Mouse (Mus musculus) erythroblast, embryonic 14.5 days (primary cell): ENCODE measurements around the gene Dennd5b. TPM values are rescaled to one million over a fixed set of nuclear protein-coding genes. Genes with fewer than 3 reads are reported as not detected.

Source experiments
- H3K27me3 ChIP-seq: 2 replicates; pipeline ENCODE4 v1.6.1; 2012; ENCODE audit warnings: inconsistent platforms; ENCODE audit not compliant: control insufficient read depth
- H3K36me3 ChIP-seq: 2 replicates; pipeline ENCODE4 v1.6.1; 2012; ENCODE audit warnings: mild to moderate bottlenecking, inconsistent platforms; ENCODE audit not compliant: control insufficient read depth
- H3K4me1 ChIP-seq: 2 replicates; pipeline ENCODE4 v1.6.1; 2012; ENCODE audit warnings: inconsistent platforms; ENCODE audit not compliant: control insufficient read depth
- H3K4me3 ChIP-seq: replicated peaks from 2 replicates; pipeline ENCODE3; 2012; ENCODE audit warnings: moderate library complexity, mild to moderate bottlenecking, inconsistent platforms
- H3K9me3 ChIP-seq: 2 replicates; pipeline ENCODE4 v1.6.1; 2012; ENCODE audit warnings: low read length, inconsistent platforms, mixed read lengths; ENCODE audit not compliant: control insufficient read depth
- GATA1 ChIP-seq: IDR thresholded peaks from 2 replicates; pipeline ENCODE4 v1.6.1; 2012; ENCODE audit warnings: low read length, inconsistent platforms, mixed read lengths
- TAL1 ChIP-seq: IDR thresholded peaks from 3 replicates; pipeline ENCODE4 v1.6.1; 2012; ENCODE audit warnings: low read length, inconsistent platforms, mixed read lengths
- polyA plus RNA-seq: library from polyadenylated mRNA; stranded (reverse); fragments of >175 nt; gene quantifications from 2 replicates; pipeline ENCODE4 v1.2.3, GENCODE M21; 2012

Gene Dennd5b
- polyA plus RNA-seq: 0.01 TPM in 1 of 2 replicates, not detected in the other

GRCm38 (mm10) chr6:149101076-149101942 is at the start of gene Dennd5b:
Gene Dennd5b (minus strand): TSS chr6:149101680.
- Histone ChIP-seq H3K4me1 (peaks cover 2% of the 10 kb centered on the region; the same call in 1 of the 2 replicates), H3K36me3 (no peaks in the 10 kb centered on the region), H3K27me3 (peaks cover 59% of the 10 kb centered on the region), H3K9me3 (0 out of 2 replicates have a peak, but pooled peaks cover 3% of the 10 kb centered on the region), H3K4me3 (peak within 1 kb of the TSS; percentile 58)
- TF ChIP-seq GATA1 (no peak), TAL1 (no peak)

DNA sequence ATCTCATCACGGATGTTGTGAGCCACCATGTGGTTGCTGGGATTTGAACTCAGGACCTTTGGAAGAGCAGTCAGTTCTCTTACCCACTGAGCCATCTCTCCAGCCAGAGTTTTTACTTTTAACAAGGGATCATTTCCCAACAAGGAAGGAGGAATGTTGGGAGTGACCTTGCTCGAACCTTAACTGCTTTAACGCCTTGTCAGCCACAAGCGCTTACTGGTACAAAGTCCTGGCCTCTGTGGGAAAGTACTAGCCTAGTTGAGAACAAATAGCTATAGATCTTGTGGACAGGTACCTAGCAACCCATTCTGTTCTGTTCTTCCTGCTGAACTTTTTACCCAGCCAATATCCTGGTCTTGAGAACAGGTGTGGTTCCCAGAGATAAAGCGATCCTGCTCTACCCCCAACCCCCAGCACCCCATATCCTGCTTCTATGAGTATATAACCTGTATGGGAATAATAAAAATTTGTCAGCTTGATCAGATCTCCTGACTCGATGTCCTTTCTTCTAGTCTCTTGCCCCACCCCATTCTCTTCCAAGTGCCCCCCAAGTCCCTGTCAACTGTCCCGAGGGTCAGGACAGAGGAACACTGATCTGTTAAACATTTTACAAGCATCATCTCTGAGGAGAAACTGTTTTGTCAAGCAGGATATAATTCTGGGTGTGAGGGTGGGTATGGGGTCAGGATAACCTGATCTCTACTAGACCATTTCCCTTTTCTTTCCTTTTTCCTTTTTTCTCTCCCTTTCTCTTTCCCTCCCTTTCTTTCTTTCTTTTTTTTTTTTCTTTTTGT is 47.2 kb upstream of the Dennd5b start:
- no peaks in the 10 kb centered on the region for H3K9me3 ChIP-seq
- no peak overlapping the region for H3K4me3 ChIP-seq
- peaks cover 17% of the 10 kb centered on the region for H3K36me3 ChIP-seq
- TF ChIP-seq GATA1 (no peak), TAL1 (no peak)
- H3K27me3 ChIP-seq: no peaks in the 10 kb centered on the region
- H3K4me1 ChIP-seq: no peaks in the 10 kb centered on the region; the same call in 1 of the 2 replicates

DNA sequence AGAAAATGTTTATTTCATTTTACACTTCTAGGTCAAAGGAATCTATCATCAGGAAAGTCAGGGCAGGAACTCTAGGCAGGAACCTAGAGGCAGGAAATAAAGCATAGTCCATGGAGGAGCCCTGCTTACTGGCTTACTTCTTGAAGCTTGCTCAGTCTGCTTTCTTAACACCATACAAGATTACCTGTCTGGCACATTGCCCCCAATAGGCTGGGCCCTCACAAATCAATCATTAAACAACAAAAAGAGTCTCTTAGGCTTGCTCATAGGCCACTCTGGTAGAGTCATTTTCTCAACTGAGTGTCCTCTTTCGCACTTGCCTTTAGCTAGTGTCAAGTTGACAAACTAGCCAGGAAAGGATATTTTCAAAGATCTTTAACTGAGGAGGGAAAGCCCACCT is 43.7 kb upstream of the Dennd5b start:
- peaks cover 15% of the 10 kb centered on the region for H3K36me3 ChIP-seq
- TF ChIP-seq TAL1 (no peak), GATA1 (no peak)
- no peak overlapping the region for H3K4me3 ChIP-seq
- peaks cover 26% of the 10 kb centered on the region for H3K4me1 ChIP-seq
- H3K27me3 ChIP-seq: no peaks in the 10 kb centered on the region
- no peaks in the 10 kb centered on the region for H3K9me3 ChIP-seq

DNA sequence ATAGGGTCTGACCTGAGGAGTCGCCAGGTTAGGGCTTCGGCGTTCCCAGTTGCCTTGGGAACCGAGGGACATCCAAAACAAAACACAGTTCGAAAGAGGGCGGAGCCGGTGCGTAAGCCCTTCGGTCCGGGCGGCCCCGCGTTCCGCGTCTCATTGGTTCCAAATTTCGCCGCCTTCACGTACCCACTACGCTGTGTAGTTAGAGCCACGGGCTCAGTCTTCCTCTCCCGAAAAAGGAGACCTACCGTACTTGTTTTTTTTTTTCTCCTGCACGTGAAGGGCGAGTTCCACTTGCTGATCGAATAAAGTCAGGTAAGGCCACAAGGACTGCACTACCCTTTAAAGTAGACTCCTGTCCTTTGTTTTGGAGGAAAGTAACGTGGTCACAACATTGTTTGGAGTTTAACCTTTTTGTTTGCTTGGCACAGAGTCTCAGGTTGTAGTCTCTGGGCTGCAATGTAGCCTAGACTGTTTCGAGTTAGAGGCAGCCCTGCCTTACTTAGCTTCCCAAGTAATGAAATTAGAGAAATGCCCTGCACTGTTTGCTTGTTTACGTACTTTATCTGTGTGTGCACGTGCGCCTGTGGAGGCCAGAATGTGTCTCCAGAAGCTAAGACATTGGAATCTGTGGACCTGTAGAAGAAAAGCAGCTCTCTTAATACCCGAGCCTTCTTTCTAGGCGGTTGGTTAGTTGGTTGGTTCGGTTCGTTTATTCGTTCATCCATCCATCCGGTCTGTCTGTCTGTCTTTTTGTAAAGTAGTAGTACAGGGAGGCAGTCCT is 40.1 kb upstream of the Dennd5b start:
- peaks cover 26% of the 10 kb centered on the region for H3K4me1 ChIP-seq
- peaks cover 15% of the 10 kb centered on the region for H3K36me3 ChIP-seq

GRCm38 (mm10) chr6:149139471-149139870 is 38.0 kb upstream of the Dennd5b start, which contains the start of gene Etfbkmt:
Gene Etfbkmt (plus strand): TSS chr6:149139849.
- TF ChIP-seq TAL1 (no peak), GATA1 (no peak)
- peaks cover 11% of the 10 kb centered on the region for H3K36me3 ChIP-seq
- peaks cover 29% of the 10 kb centered on the region for H3K4me1 ChIP-seq
- no peaks in the 10 kb centered on the region for H3K9me3 ChIP-seq
- no peaks in the 10 kb centered on the region for H3K27me3 ChIP-seq
- H3K4me3 ChIP-seq: no peak within 1 kb of the TSS

More for the DNA sequence above, 40.1 kb upstream of the Dennd5b start:
- Histone ChIP-seq H3K9me3 (no peaks in the 10 kb centered on the region), H3K27me3 (no peaks in the 10 kb centered on the region), H3K4me3 (peak overlapping the region; percentile 71)
- no peak for TF ChIP-seq TAL1
- TF ChIP-seq GATA1: no peak

GRCm38 (mm10) chr6:149139011-149139410 is 37.5 kb upstream of the Dennd5b start:
- Histone ChIP-seq H3K36me3 (peaks cover 6% of the 10 kb centered on the region), H3K9me3 (no peaks in the 10 kb centered on the region), H3K27me3 (no peaks in the 10 kb centered on the region), H3K4me3 (no peak overlapping the region), H3K4me1 (peaks cover 29% of the 10 kb centered on the region)
- TF ChIP-seq GATA1 (no peak), TAL1 (no peak)

DNA sequence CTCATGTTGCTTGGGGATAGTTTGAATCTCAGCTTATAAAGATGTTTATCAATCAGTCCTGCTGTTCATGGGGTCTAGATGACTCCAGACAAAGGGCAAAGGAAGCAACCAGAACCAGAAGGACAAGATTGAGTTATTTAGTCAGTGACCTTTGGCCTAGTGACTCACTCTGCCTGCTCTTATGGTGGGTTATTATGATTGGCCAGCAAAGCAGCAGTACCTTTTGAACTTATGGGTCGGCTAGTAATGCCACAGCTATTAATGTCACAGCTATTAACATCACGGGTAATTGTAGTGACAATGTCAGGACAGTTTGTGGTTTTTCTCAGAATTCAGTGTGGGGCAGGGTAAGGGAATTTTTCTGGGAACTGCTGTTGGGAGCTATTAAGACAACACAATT is 36.5 kb upstream of the Dennd5b start:
- no peaks in the 10 kb centered on the region for H3K27me3 ChIP-seq
- no peaks in the 10 kb centered on the region for H3K9me3 ChIP-seq
- peaks cover 27% of the 10 kb centered on the region for H3K4me1 ChIP-seq
- no peak overlapping the region for H3K4me3 ChIP-seq
- peaks cover 3% of the 10 kb centered on the region for H3K36me3 ChIP-seq
- TF ChIP-seq GATA1 (no peak), TAL1 (no peak)

GRCm38 (mm10) chr6:149135631-149136030 is 34.2 kb upstream of the Dennd5b start:
- Histone ChIP-seq H3K36me3 (no peaks in the 10 kb centered on the region), H3K9me3 (no peaks in the 10 kb centered on the region), H3K27me3 (no peaks in the 10 kb centered on the region), H3K4me3 (no peak overlapping the region), H3K4me1 (peaks cover 6% of the 10 kb centered on the region)
- no peak for TF ChIP-seq TAL1
- TF ChIP-seq GATA1: no peak
